Mouse (Mus musculus) heart, embryonic 16.5 days (tissue): ENCODE measurements around the gene Heatr6. TPM values are rescaled to one million over a fixed set of nuclear protein-coding genes. Genes with fewer than 3 reads are reported as not detected.

Source experiments
- ATAC-seq: fragments of 200-750 bp; cut with Nextera tagmentation; replicated peaks from 2 replicates; pipeline ENCODE4 v1.8.0; 2017; ENCODE audit warnings: moderate number of reproducible peaks; ENCODE audit not compliant: insufficient read depth, low FRiP score; ENCODE audit errors: extremely low read depth
- H3K27ac ChIP-seq: fragments of 300-500 bp; sonication (generic); 2 replicates; pipeline ENCODE4 v1.5.1; 2014; ENCODE audit warnings: mild to moderate bottlenecking, low read length, control low read depth, moderate library complexity
- H3K27me3 ChIP-seq: fragments of 300-500 bp; sonication (generic); 2 replicates; pipeline ENCODE4 v1.6.1; 2014; ENCODE audit warnings: low read length, mixed read lengths; ENCODE audit not compliant: control insufficient read depth, insufficient read depth
- H3K36me3 ChIP-seq: fragments of 300-500 bp; sonication (generic); 2 replicates; pipeline ENCODE4 v1.6.1; 2014; ENCODE audit not compliant: control insufficient read depth, insufficient read depth
- H3K4me1 ChIP-seq: fragments of 300-500 bp; sonication (generic); 2 replicates; pipeline ENCODE4 v1.6.1; 2014; ENCODE audit warnings: low read length, mixed read lengths; ENCODE audit not compliant: control insufficient read depth, insufficient read depth
- H3K4me2 ChIP-seq: fragments of 300-500 bp; sonication (generic); 2 replicates; pipeline ENCODE4 v1.6.1; 2014; ENCODE audit warnings: low read depth, mild to moderate bottlenecking, control low read depth, low read length
- H3K4me3 ChIP-seq: fragments of 300-500 bp; sonication (generic); 2 replicates; pipeline ENCODE4 v1.5.1; 2014; ENCODE audit warnings: mild to moderate bottlenecking, control low read depth, low read length
- H3K9ac ChIP-seq: fragments of 300-500 bp; sonication (generic); 2 replicates; pipeline ENCODE4 v1.6.1; 2014; ENCODE audit warnings: low read length, control low read depth
- H3K9me3 ChIP-seq: fragments of 300-500 bp; sonication (generic); replicated peaks from 2 replicates; pipeline ENCODE4 v1.6.1; 2016; ENCODE audit warnings: low read length; ENCODE audit not compliant: control insufficient read depth
- WGBS: fragments of 180-500 bp; shearing (Covaris S2); extraction: QIAGEN DNeasy Blood & Tissue Kit; methylation state at CpG from one replicate; pipeline ENCODE4 v1.1.7; 2014; 5-methylcytosine and 5-hydroxymethylcytosine counted together
- polyA plus RNA-seq: library from polyadenylated mRNA; unstranded; fragments of >200 nt; fragmentation: Nextera tagmentation; extraction: Ambion mirVana; gene quantifications from 2 replicates; pipeline ENCODE4 v1.2.1, GENCODE M21; 2015

Heatr6 gene
- polyA plus RNA-seq, 1 experiment from 2014 or later, result 13.8 TPM

DNA sequence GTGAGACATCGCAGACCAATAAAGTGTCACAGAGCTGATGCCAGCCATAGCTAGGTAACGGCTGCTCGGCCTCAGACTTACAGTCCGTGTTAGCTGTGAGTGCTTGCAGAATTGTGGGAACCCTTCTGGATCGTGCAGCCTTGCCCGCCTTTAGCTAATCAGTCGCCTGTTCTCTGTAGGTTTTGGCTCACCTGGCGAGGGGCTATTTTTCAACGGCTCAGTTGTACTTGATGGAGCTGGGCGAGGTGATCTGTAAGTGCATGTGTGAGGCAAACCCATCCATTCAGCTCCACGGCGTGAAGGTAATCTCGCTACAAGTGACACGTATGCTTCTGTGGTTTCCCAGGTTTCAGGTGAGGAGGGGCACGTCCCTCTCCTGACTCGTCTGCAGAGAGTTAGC is 20.2 kb downstream of the Heatr6 start:
- no peak for ATAC-seq
- H3K9me3 ChIP-seq, result no peaks in the 10 kb centered on the region
- no peak overlapping the region for H3K4me3 ChIP-seq
- 93% methylated on average over 16 of the region's 16 CpGs for WGBS
- no peak overlapping the region for H3K9ac ChIP-seq
- H3K27me3 ChIP-seq, result no peaks in the 10 kb centered on the region
- H3K4me2 ChIP-seq, result no peak overlapping the region
- H3K4me1 ChIP-seq, result no peaks in the 10 kb centered on the region
- peaks cover 50% of the 10 kb centered on the region for H3K36me3 ChIP-seq
- H3K27ac ChIP-seq, result no peak overlapping the region

DNA sequence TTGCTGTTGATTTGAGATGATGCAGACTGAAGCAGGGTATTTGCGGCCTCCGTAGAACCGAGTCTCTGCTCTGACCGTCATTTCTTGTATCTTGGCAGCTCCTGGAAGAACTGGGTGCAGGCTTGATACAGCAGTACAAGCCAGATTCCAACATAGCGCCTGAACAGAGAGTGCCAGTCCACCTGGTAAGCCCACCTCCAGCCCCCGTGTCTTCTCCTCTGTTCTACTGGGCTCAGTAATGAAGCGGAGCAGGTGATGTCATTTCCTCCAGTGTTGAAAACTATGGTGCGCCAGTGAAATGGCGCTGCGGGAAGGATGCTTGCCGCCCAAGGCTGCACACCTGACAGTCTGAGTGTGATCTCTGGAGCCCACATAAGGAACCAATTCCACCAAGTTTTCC is 20.8 kb downstream of the Heatr6 start:
- Histone ChIP-seq H3K9me3 (no peaks in the 10 kb centered on the region), H3K4me1 (no peaks in the 10 kb centered on the region), H3K9ac (no peak overlapping the region), H3K27me3 (no peaks in the 10 kb centered on the region), H3K27ac (no peak overlapping the region), H3K36me3 (peaks cover 47% of the 10 kb centered on the region), H3K4me2 (no peak overlapping the region), H3K4me3 (no peak overlapping the region)
- no peak for ATAC-seq
- 92% methylated on average over 11 of the region's 11 CpGs for WGBS

DNA sequence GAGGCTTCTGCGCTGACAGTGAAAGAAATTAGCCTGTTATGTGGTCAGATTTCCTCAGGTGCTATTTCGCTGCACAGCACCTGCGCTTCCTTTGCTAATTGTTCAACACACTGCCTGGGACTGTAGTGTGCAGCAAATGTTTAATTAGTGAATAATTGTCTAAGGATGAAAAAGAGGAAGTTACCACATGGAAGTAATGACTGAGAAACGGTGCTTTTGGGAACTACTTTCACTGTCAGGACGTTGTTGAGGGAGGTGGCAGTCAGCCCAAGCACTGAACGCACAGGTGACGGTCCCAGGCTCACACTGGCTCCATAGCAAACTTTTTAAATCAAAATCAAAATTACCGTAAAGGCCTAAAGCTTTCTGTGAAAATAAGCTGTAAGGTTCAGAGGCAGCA is 23.3 kb downstream of the Heatr6 start:
- no peak for ATAC-seq
- Histone ChIP-seq H3K4me3 (no peak overlapping the region), H3K9ac (no peak overlapping the region), H3K4me2 (no peak overlapping the region), H3K27me3 (no peaks in the 10 kb centered on the region), H3K27ac (no peak overlapping the region), H3K36me3 (peaks cover 66% of the 10 kb centered on the region), H3K9me3 (no peaks in the 10 kb centered on the region), H3K4me1 (no peaks in the 10 kb centered on the region)
- 89% methylated on average over 8 of the region's 8 CpGs for WGBS

DNA sequence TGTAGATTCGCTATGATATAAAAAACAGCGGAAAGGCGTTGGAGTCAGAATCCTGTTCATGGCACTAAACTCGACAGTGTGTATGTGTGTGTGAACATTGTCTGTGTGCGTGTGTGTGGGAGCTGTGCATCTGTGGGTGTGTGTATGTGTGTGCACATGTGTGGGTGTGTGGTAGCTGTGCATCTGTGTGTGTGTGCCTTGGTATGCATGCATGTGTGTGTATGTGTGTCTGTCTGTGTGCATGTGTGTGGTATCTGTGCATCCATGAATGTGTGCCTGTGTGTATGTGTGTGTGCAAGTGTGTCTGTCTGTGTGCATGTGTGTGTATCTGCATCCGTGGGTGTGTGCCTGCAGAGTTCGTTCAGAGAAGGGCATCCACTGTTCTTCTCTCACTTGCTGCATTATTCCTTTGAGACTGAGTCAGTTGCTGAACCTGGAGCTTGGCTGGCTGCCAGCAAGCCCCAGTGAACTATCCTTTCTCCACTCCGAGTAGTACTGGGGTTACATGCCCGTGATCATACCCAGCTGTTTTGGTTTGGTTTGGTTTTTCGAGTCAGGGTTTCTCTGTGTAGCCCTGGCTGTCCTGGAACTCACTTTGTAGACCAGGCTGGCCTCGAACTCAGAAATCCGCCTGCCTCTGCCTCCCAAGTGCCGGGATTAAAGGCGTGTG is 30.6 kb downstream of the Heatr6 start:
- 75% methylated on average over 14 of the region's 14 CpGs for WGBS
- no peaks in the 10 kb centered on the region for H3K9me3 ChIP-seq
- H3K4me3 ChIP-seq, result no peak overlapping the region
- peaks cover 26% of the 10 kb centered on the region for H3K36me3 ChIP-seq
- no peaks in the 10 kb centered on the region; the same call in 1 of the 2 replicates for H3K27me3 ChIP-seq
- no peak overlapping the region for H3K9ac ChIP-seq
- peaks cover 4% of the 10 kb centered on the region for H3K4me1 ChIP-seq
- no peak for ATAC-seq
- H3K27ac ChIP-seq, result no peak overlapping the region
- H3K4me2 ChIP-seq, result no peak overlapping the region

DNA sequence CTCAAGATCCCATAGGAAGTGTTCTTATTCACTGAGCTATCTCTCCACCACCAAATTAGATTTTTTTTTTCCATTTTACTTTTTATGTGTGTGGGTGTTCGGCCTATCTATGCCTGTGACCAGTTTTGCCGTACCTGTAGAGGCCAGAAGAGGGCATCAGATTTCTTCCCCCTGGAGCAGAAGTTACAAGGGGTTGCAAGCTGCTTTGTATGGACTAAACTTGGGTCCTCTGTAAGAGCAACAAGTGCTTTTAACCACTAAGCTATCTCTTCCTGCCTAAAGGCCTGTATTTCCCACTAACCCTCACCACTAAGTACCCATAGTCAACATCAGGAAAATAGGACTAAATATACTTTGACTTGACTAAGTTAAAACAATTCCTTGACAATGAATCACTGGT is 31.2 kb downstream of the Heatr6 start:
- no peak overlapping the region for H3K9ac ChIP-seq
- H3K4me2 ChIP-seq, result no peak overlapping the region
- WGBS, result 75% methylated on average over 2 of the region's 2 CpGs
- H3K36me3 ChIP-seq, result peaks cover 22% of the 10 kb centered on the region
- H3K27me3 ChIP-seq, result no peaks in the 10 kb centered on the region; the same call in none of the 2 replicates
- H3K9me3 ChIP-seq, result no peaks in the 10 kb centered on the region
- peaks cover 4% of the 10 kb centered on the region for H3K4me1 ChIP-seq
- H3K4me3 ChIP-seq, result no peak overlapping the region
- H3K27ac ChIP-seq, result no peak overlapping the region
- ATAC-seq, result no peak

DNA sequence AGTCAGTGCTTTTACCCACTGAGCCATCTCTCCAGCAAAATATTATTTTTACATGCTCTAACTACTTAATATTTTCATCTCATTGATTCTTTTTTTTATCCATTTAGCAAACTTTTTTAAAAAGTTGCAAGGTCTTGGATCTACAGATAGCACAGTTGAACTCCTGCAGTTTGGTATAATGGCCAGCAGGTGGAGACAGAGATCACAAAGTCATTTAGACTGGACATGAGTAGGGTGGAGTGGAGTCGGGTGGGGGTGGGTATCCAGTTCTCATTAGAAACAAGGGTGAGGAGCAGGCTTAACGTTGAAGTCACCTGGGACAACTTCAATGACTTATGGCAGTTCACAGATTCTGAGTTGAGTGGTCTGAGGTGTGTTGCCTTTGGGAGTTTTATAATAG is 31.9 kb downstream of the Heatr6 start:
- no peak; the same call in 1 of the 2 replicates for ATAC-seq
- H3K4me3 ChIP-seq, result no peak overlapping the region
- H3K36me3 ChIP-seq, result peaks cover 15% of the 10 kb centered on the region

DNA sequence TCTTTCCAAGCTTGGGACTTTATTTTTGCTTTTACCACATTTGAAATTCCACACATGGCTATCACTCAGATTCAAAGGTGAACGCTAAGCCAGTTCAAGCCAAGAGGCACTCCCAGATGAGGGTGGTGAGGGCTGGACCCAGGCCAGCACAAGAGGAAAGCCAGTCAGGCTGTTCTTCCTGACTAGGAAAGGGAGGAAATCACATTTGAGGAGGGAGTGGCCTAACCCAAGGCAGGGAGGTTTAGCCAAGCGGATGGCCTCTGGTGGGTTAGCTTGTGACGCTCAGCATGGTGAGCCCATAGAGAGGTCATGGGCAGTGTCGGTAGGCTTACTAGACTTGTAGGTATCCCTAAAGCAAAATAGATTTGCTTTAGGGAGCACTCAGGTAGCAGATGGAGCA is 33.3 kb downstream of the Heatr6 start:
- Histone ChIP-seq H3K27me3 (peaks cover 3% of the 10 kb centered on the region), H3K4me1 (peaks cover 4% of the 10 kb centered on the region), H3K9me3 (no peaks in the 10 kb centered on the region), H3K27ac (no peak overlapping the region), H3K9ac (no peak overlapping the region), H3K36me3 (peaks cover 3% of the 10 kb centered on the region), H3K4me3 (no peak overlapping the region), H3K4me2 (no peak overlapping the region)
- peak; percentile 71 for ATAC-seq
- WGBS, result 52% methylated on average over 4 of the region's 4 CpGs

More for the DNA sequence above, 31.9 kb downstream of the Heatr6 start:
- Histone ChIP-seq H3K27ac (no peak overlapping the region), H3K9me3 (no peaks in the 10 kb centered on the region), H3K4me2 (no peak overlapping the region), H3K4me1 (peaks cover 4% of the 10 kb centered on the region), H3K9ac (no peak overlapping the region), H3K27me3 (peaks cover 3% of the 10 kb centered on the region)
- WGBS, result 7% methylated on average over 2 of the region's 2 CpGs

DNA sequence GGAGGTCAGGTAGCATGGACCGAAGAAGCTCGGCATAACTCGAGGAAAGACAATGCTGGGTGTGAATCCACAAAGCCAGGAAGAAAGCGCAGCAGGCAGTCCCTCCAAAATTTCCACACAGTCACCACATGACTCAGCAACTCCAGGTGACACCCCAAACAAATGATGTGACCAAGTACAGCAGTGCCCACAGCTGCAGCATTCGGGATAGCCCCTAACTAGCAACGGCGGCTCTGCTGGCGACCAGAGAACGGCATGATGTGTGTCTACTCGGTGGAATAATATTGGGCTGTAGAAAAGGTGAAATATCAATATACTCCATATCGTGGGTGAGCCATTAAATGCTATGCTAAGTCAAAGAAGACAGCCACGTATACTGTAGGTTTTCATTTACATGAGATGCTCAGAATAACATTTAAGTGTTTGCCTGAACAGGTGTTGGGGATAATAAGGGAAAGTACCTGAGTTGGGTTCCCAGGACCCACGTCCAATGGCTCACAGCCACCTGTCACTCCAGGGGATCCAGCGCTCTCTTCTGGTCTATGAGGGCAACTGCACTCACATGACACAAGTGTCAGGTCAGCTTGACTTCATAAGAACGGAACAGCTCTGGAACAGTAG is 34.0 kb downstream of the Heatr6 start:
- Histone ChIP-seq H3K9me3 (no peaks in the 10 kb centered on the region), H3K27me3 (peaks cover 3% of the 10 kb centered on the region), H3K4me3 (no peak overlapping the region), H3K36me3 (peaks cover 3% of the 10 kb centered on the region), H3K27ac (no peak overlapping the region), H3K4me2 (no peak overlapping the region), H3K9ac (no peak overlapping the region), H3K4me1 (peaks cover 4% of the 10 kb centered on the region)
- 76% methylated on average over 15 of the region's 15 CpGs for whole genome bisulfite sequencing
- no peak for ATAC-seq

DNA sequence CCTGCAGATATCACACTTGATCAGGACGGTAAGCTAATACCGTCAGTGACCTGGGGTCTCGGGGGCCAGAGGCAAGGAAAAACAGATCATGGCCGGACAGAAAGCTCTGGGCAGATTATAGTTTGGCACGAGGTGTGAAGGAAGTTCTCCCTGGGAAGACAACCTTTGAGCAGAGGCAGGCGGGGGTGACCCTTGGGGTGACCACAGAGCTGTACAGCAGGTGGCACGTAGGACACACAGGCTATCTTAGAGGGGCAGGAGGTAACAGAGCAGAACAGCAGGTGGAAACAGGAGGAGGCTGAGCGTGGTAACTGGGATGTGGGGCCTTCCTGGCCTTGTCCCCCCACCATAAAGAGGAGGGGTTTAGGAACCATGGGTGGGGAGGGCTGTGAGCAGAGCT is 34.8 kb downstream of the Heatr6 start:
- ATAC-seq, result no peak
- Histone ChIP-seq H3K4me3 (no peak overlapping the region), H3K36me3 (no peaks in the 10 kb centered on the region), H3K4me2 (no peak overlapping the region), H3K9ac (no peak overlapping the region), H3K9me3 (no peaks in the 10 kb centered on the region), H3K4me1 (peaks cover 4% of the 10 kb centered on the region), H3K27me3 (peaks cover 3% of the 10 kb centered on the region), H3K27ac (no peak overlapping the region)
- 76% methylated on average over 8 of the region's 8 CpGs for WGBS
